Mouse (Mus musculus): ENCODE measurements around the gene Nupl1.
A peak's percentile ranks its signal among the peaks of the same experiment; 100 is the strongest.

Gene Nupl1

GRCm38 (mm10) chr14:60251281-60252003, at the start of gene Nupl1, which contains the start of gene Gm49336:
Gene Nupl1 (minus strand): TSS chr14:60251431.
Gene Gm49336 (minus strand): TSS chr14:60251507.
- peak; percentile 96 for DNase-seq (ENCODE audit: low read depth, low spot score)

GRCm38 (mm10) chr14:60301024-60301423, 49.8 kb upstream of the Nupl1 start:
- DNase-seq (ENCODE audit: low read depth, low spot score), result no peak

GRCm38 (mm10) chr14:60300224-60300991, 49.2 kb upstream of the Nupl1 start:
- no peak for DNase-seq (ENCODE audit: low read depth, low spot score)

GRCm38 (mm10) chr14:60295531-60295930, 44.3 kb upstream of the Nupl1 start:
- DNase-seq (ENCODE audit: low read depth, low spot score), result no peak

- no peak for DNase-seq (ENCODE audit: low read depth, low spot score)
Measured at GRCm38 (mm10) chr14:60290363-60290762, 39.1 kb upstream of the Nupl1 start.

- DNase-seq (ENCODE audit: low read depth, low spot score), result no peak
Measured at GRCm38 (mm10) chr14:60286194-60286863, 35.1 kb upstream of the Nupl1 start.

- DNase-seq (ENCODE audit: low read depth, low spot score), result no peak
Measured at GRCm38 (mm10) chr14:60275301-60276276, 24.4 kb upstream of the Nupl1 start.

GRCm38 (mm10) chr14:60273346-60273745, 22.1 kb upstream of the Nupl1 start:
- DNase-seq (ENCODE audit: low read depth, low spot score), result no peak

- no peak for DNase-seq (ENCODE audit: low read depth, low spot score)
Measured at GRCm38 (mm10) chr14:60269333-60269732, 18.1 kb upstream of the Nupl1 start.

- DNase-seq (ENCODE audit: low read depth, low spot score), result peak; percentile 98
Measured at GRCm38 (mm10) chr14:60264990-60265876, 14.0 kb upstream of the Nupl1 start, which contains the start of gene Mtmr6. Gene Mtmr6 (plus strand): TSS chr14:60265228.

- peak; percentile 61 for DNase-seq (ENCODE audit: low read depth, low spot score)
Measured at GRCm38 (mm10) chr14:60262316-60262715, 11.1 kb upstream of the Nupl1 start.

- DNase-seq (ENCODE audit: low read depth, low spot score), result no peak
Measured at GRCm38 (mm10) chr14:60257851-60258250, 6.6 kb upstream of the Nupl1 start.

GRCm38 (mm10) chr14:60257101-60257500, 5.9 kb upstream of the Nupl1 start:
- no peak for DNase-seq (ENCODE audit: low read depth, low spot score)

- DNase-seq (ENCODE audit: low read depth, low spot score), result no peak
Measured at GRCm38 (mm10) chr14:60256356-60256755, 5.1 kb upstream of the Nupl1 start.

- no peak for DNase-seq (ENCODE audit: low read depth, low spot score)
Measured at GRCm38 (mm10) chr14:60254774-60255173, 3.5 kb upstream of the Nupl1 start.

- no peak for DNase-seq (ENCODE audit: low read depth, low spot score)
Measured at GRCm38 (mm10) chr14:60253466-60253865, 2.2 kb upstream of the Nupl1 start.

GRCm38 (mm10) chr14:60252004-60253000, 1.1 kb upstream of the Nupl1 start:
- DNase-seq (ENCODE audit: low read depth, low spot score), result no peak

- DNase-seq (ENCODE audit: low read depth, low spot score), result no peak
Measured at GRCm38 (mm10) chr14:60250879-60251278, 352 bp downstream of the Nupl1 start.

GRCm38 (mm10) chr14:60250366-60250765, 865 bp downstream of the Nupl1 start:
- DNase-seq (ENCODE audit: low read depth, low spot score), result no peak
